Mouse (Mus musculus): ENCODE results near the gene Gpatch2.

Gene Gpatch2

GRCm38 (mm10) chr1:187303221-187303620, 87.9 kb downstream of the Gpatch2 start:
- DNase-seq (ENCODE audit: low read depth, low spot score), result no peak

DNA sequence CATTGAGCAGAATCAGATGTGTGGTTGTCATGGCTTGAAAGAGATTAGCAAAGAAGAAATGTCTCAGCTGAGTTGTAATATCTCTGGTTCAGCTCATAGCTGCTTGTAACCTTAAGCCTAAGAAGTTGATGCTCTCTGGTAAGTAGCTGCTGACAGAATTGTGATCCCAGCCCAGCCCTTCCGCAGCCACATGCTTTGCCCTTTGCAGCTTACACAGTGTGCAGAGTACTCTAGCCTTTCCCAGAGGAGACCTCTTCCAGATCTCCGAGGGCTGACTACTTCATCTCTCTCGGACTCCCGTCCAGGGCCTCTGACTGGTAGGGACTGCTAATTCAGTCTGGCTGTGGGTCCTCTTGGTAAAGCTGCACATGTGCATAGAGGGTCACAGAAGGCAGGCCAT, 92.0 kb downstream of the Gpatch2 start:
- no peak for DNase-seq (ENCODE audit: low read depth, low spot score)

- no peak for DNase-seq (ENCODE audit: low read depth, low spot score)
Observed at GRCm38 (mm10) chr1:187308523-187308922, 93.2 kb downstream of the Gpatch2 start.

- no peak for DNase-seq (ENCODE audit: low read depth, low spot score)
Observed at GRCm38 (mm10) chr1:187311122-187311521, 95.8 kb downstream of the Gpatch2 start.

GRCm38 (mm10) chr1:187313323-187313722, 98.0 kb downstream of the Gpatch2 start:
- no peak for DNase-seq (ENCODE audit: low read depth, low spot score)

DNA sequence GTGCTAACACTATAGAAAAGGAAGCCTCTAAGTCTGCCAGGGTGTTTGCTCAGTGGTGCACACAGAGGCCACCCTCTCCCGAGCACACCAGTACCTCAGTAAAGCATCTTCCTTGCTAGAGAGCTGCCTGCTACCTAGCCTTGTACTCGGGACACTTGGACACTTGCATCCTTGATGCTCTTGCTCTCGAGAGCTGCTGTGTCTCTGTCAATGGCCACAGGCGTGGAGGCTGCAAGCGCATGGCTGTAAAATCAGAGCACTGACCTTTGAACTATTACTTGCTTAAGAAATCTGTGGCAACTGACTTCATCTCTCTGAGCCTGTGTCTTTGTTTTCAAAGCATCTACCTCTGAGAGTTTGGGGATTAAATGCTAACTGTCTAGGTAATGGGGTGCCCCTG, 98.5 kb downstream of the Gpatch2 start:
- DNase-seq (ENCODE audit: low read depth, low spot score), result no peak

DNA sequence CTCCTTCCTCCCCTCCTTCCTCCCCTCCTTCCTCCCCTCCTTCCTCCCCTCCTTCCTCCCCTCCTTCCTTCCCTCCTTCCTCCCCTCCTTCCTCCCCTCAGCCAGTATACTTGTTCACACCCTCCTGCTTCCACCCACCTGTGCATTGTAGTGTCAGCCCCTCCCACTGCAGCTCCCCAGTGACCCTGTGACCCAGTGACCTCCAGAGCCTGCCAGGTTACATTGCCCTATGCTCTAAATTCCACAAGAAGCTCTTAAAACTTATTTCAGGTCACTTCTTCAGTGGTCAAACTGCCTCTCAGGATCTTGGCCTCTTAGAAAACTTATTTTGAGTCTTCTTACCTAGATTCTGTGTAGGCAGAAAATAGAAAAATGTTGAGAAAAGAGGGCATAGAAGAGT, 99.2 kb downstream of the Gpatch2 start:
- no peak for DNase-seq (ENCODE audit: low read depth, low spot score)

DNA sequence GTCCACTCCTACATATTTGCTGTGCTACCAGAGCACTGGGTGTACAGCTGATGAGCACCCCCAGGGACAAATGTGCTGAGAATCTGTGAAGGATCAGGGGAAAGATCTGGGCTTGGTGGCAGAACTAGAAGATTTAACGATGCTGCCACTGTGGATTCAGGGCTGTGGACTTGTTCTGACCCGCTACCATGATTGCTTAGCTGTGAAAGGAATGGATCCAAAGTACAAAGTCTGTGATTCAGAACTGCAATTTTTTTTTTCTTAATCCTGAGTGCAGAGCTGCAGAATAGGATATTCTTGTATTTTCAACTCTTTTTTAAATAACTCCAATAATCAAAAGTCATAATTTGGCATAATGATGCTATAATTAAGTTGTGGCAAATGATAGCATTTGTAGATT, 100.5 kb downstream of the Gpatch2 start:
- DNase-seq (ENCODE audit: low read depth, low spot score), result no peak

DNA sequence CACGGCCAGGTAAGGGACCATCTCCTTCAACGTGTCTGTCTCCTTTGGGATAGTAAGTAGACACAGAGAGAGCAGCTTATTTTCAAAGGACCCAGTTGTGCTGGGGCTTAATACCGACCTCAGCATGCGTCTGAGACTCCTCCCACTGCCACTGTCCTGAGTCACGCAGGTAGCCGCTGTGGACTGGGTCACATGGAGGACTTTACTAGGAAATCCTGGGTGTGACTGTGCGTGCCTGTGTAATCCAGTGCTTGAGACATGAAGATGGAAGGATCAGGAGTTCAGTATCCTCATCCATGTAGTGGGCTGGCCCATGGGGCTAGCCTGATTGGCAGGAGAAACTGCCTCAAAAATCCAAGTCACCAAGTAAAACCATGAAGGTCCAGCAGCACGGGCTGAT, 101.2 kb downstream of the Gpatch2 start:
- DNase-seq (ENCODE audit: low read depth, low spot score), result no peak

- DNase-seq (ENCODE audit: low read depth, low spot score), result no peak
Observed at GRCm38 (mm10) chr1:187321814-187322213, 106.5 kb downstream of the Gpatch2 start.

- DNase-seq (ENCODE audit: low read depth, low spot score), result no peak
Observed at GRCm38 (mm10) chr1:187322505-187323208, 107.3 kb downstream of the Gpatch2 start.

- DNase-seq (ENCODE audit: low read depth, low spot score), result no peak
Observed at GRCm38 (mm10) chr1:187323209-187323589, 107.9 kb downstream of the Gpatch2 start.

GRCm38 (mm10) chr1:187342551-187342950, 127.2 kb downstream of the Gpatch2 start:
- DNase-seq (ENCODE audit: low read depth, low spot score), result no peak

DNA sequence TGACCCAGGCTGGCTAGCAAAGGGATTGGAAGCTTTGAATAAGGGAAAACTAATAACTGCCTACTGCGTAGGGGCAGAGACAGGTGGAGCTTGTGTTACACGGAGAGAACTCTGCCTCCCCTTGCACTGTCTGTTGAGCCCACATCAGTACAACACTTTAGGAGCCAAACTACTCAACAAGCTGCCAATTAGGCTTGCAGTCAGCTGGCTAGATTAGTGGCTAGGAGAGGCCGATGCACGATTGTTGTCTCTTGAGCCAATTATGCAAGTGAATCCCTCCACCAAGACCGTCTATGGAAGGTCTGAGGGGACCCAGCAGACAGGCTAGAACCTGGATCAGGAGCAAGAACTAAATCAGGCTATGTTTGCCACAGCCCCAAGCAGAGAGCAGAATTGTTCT, 129.8 kb downstream of the Gpatch2 start:
- no peak for DNase-seq (ENCODE audit: low read depth, low spot score)

GRCm38 (mm10) chr1:187346923-187347322, 131.6 kb downstream of the Gpatch2 start:
- no peak for DNase-seq (ENCODE audit: low read depth, low spot score)

- DNase-seq (ENCODE audit: low read depth, low spot score), result no peak
Observed at GRCm38 (mm10) chr1:187347606-187348005, 132.3 kb downstream of the Gpatch2 start.

DNA sequence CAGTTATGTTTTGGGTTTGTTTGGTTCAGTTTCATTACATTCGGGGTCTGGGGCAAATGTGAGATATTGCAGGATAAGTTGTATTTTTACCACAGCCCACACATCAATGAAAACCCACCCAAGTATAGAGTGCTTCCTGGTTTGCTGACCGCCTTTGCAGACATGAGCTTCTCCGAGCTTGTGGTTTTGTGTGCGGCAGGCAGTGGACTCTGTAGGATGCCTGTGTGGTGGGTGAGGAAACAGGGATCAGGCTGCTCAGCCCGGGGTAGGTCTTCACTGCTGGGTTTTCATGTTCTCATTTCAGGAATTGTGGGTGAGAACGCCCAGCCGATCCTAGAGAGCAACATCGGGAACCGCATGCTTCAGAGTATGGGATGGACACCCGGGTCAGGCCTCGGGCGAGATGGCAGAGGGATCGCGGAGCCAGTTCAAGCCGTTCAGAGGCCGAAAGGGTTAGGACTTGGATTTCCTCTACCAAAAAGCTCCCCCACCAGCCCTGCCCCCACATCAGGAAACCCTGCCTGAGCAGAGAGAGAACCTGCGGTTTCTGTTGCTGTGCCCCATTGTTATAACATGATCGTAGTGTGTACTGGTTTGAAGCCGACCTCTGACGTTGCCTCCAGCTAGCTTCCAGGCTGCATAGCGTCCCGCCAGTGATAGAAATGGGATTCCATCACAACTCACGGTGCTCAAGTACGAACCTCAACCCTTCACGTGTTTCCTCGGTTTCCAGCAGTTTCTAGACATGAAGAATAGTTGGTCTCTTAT, 132.9 kb downstream of the Gpatch2 start:
- peak; percentile 21 for DNase-seq (ENCODE audit: low read depth, low spot score)

GRCm38 (mm10) chr1:187348859-187349258, 133.6 kb downstream of the Gpatch2 start:
- peak; percentile 11 for DNase-seq (ENCODE audit: low read depth, low spot score)

GRCm38 (mm10) chr1:187356169-187356568, 140.9 kb downstream of the Gpatch2 start:
- DNase-seq (ENCODE audit: low read depth, low spot score), result no peak

DNA sequence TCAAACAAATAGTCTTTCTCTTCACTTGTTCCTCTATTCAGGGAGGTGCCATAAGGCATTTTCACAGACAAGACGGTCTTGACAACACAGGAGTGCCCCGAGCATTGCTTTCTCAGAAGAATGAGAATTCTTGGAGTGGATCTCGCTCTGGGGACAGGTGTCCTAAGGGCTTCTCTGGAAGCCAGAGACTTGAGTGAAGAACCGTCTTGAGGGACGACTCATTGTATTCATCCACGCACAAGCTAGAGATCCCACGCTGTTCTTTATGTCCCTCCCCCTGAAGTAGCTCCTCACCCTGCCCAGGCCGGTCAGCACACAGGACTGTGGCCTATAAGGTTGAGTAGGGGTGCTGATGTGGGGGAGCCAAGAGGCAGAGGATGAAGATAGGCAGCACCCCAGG, 141.6 kb downstream of the Gpatch2 start:
- no peak for DNase-seq (ENCODE audit: low read depth, low spot score)

GRCm38 (mm10) chr1:187360240-187360639, 144.9 kb downstream of the Gpatch2 start:
- no peak for DNase-seq (ENCODE audit: low read depth, low spot score)

- DNase-seq (ENCODE audit: low read depth, low spot score), result no peak
Observed at GRCm38 (mm10) chr1:187362536-187362935, 147.2 kb downstream of the Gpatch2 start.

DNA sequence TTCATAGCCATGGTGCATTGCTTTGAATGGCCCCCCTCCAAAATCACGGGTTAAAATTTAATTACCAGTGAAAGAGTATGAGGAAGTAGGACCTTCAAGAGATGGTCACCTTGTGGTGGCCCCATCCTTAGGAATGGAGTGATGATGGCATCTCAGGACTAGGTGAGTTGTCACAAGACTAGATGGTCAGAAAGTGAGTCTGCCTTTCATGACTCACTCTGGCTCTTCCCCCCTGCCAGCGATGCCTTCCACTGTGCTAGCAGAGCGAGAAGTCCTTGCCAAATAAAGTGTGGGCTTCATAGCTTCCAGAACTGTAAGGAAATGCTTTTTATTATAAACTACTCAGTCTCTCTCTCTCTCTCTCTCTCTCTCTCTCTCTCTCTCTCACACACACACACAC, 150.1 kb downstream of the Gpatch2 start:
- DNase-seq (ENCODE audit: low read depth, low spot score), result no peak
